25 mouse cellular contexts compared by ENCODE assay signal in genomic region chr17:86546529-86546928, GRCm38 (mm10). TPM values are rescaled to one million over a fixed set of nuclear protein-coding genes. Genes with fewer than 3 reads are reported as not detected.
DNase-seq lines count a peak whose midpoint lies in the region; ATAC-seq and TF ChIP-seq lines count a peak whose summit lies in the region.
"Had no signal": no experiment of that assay in that cellular context is flagged by ENCODE, and none has a peak within 500 bp of the region (broad histone marks: within the 10 kb centered on the region; RNA-seq: fewer than 3 reads in every experiment).

No protein-coding gene starts in this region.

- H3K27ac ChIP-seq in forebrain, embryonic 14.5 days (ENCODE audit: low read depth, low read length), result no peak overlapping the region
- H3K27ac ChIP-seq in forebrain, embryonic 12.5 days, result no peak overlapping the region
- H3K27ac ChIP-seq in kidney, postnatal 0 days, result no peak overlapping the region
- H3K27ac ChIP-seq: embryonic facial prominence, embryonic 12.5 days; left cerebral cortex, adult 2 months; midbrain, embryonic 12.5 days; neural tube, embryonic 13.5 days; stomach, postnatal 0 days had no signal

- no peak overlapping the region for H3K4me3 ChIP-seq in forebrain, embryonic 14.5 days (ENCODE audit: low read depth, low read length)
- H3K4me3 ChIP-seq in forebrain, embryonic 12.5 days (replicated peaks), result no peak overlapping the region
- H3K4me3 ChIP-seq in kidney, postnatal 0 days (replicated peaks; ENCODE audit: low read depth, low read length), result no peak overlapping the region
- H3K4me3 ChIP-seq: embryonic facial prominence, embryonic 12.5 days; erythroblast, embryonic 14.5 days; heart, embryonic 12.5 days; left cerebral cortex, adult 2 months; midbrain, embryonic 12.5 days; neural tube, embryonic 13.5 days had no signal

- peak; percentile 44 for DNase-seq in forebrain, embryonic 14.5 days (ENCODE audit: low spot score)
- peak; percentile 61 for DNase-seq in kidney, postnatal 0 days (ENCODE audit: low spot score)
- no peak for DNase-seq in kidney, postnatal 36 days
- DNase-seq in retina, postnatal 1 day, result peak; percentile 7
- DNase-seq in retina, embryonic 14.5 days (ENCODE audit: low spot score), result no peak
- no peak for DNase-seq in ovary, postnatal 14 days (ENCODE audit: low spot score)
- DNase-seq: adrenal gland, postnatal 25 days; heart, adult 11 months; heart, postnatal 36 days; kidney, adult 11 months; kidney, postnatal 14 days; layer of hippocampus, adult 9-11 months; lung, adult 18-20 months; right cerebral cortex, postnatal 4 days had no signal

- H3K4me1 ChIP-seq in forebrain, embryonic 14.5 days (ENCODE audit: control insufficient read depth, insufficient read depth, low read length), result peaks cover 3% of the 10 kb centered on the region; the same call in 1 of the 2 replicates
- H3K4me1 ChIP-seq in forebrain, embryonic 12.5 days, result no peaks in the 10 kb centered on the region
- no peaks in the 10 kb centered on the region for H3K4me1 ChIP-seq in kidney, postnatal 0 days (replicated peaks; ENCODE audit: insufficient read depth, low read length)
- H3K4me1 ChIP-seq: embryonic facial prominence, embryonic 12.5 days; midbrain, embryonic 12.5 days had no signal

- peak; percentile 37; the same call in 1 of the 2 replicates for ATAC-seq in forebrain, embryonic 14.5 days
- ATAC-seq in forebrain, embryonic 12.5 days (ENCODE audit: low FRiP score), result no peak
- ATAC-seq in kidney, postnatal 0 days (replicated peaks; ENCODE audit: low FRiP score, low read depth), result no peak

- H3K9me3 ChIP-seq in forebrain, embryonic 14.5 days (replicated peaks; ENCODE audit: control insufficient read depth, low read length), result no peaks in the 10 kb centered on the region
- H3K9me3 ChIP-seq in forebrain, embryonic 12.5 days, result no peaks in the 10 kb centered on the region
- no peaks in the 10 kb centered on the region for H3K9me3 ChIP-seq in kidney, postnatal 0 days (replicated peaks; ENCODE audit: low read length)
- H3K9me3 ChIP-seq: embryonic facial prominence, embryonic 12.5 days; heart, embryonic 12.5 days; midbrain, embryonic 12.5 days; neural tube, embryonic 13.5 days had no signal

- TF ChIP-seq CTCF in kidney, postnatal 0 days (IDR thresholded peaks at IDR 0.05; ENCODE audit: low read depth), result no peak

- H3K9ac ChIP-seq in forebrain, embryonic 14.5 days (ENCODE audit: low read length), result no peak overlapping the region
- H3K9ac ChIP-seq in forebrain, embryonic 12.5 days, result no peak overlapping the region
- H3K9ac ChIP-seq in kidney, postnatal 0 days (ENCODE audit: low read depth, low read length), result no peak overlapping the region
- H3K9ac ChIP-seq: embryonic facial prominence, embryonic 12.5 days; heart, embryonic 12.5 days; midbrain, embryonic 12.5 days; neural tube, embryonic 13.5 days had no signal

- WGBS in forebrain, embryonic 14.5 days, result 21% methylated on average over 7 of the region's 7 CpGs
- WGBS in forebrain, embryonic 12.5 days, result 63% methylated on average over 7 of the region's 7 CpGs
- 39% methylated on average over 7 of the region's 7 CpGs for WGBS in kidney, postnatal 0 days

- no peaks in the 10 kb centered on the region for H3K27me3 ChIP-seq in forebrain, embryonic 14.5 days (replicated peaks; ENCODE audit: control insufficient read depth, insufficient read depth, low read length)
- H3K27me3 ChIP-seq in forebrain, embryonic 12.5 days, result no peaks in the 10 kb centered on the region
- no peaks in the 10 kb centered on the region for H3K27me3 ChIP-seq in kidney, postnatal 0 days (ENCODE audit: insufficient read depth, low read length)
- H3K27me3 ChIP-seq: CH12.LX; embryonic facial prominence, embryonic 12.5 days; heart, embryonic 12.5 days; midbrain, embryonic 12.5 days; neural tube, embryonic 13.5 days had no signal

- H3K4me2 ChIP-seq in forebrain, embryonic 14.5 days (ENCODE audit: low read length), result no peak overlapping the region
- H3K4me2 ChIP-seq in forebrain, embryonic 12.5 days, result no peak overlapping the region
- H3K4me2 ChIP-seq in kidney, postnatal 0 days (ENCODE audit: low read length), result no peak overlapping the region
- H3K4me2 ChIP-seq: embryonic facial prominence, embryonic 12.5 days; heart, embryonic 12.5 days; liver, embryonic 11.5 days; midbrain, embryonic 12.5 days; neural tube, embryonic 13.5 days had no signal

- H3K36me3 ChIP-seq in forebrain, embryonic 14.5 days (ENCODE audit: control insufficient read depth, insufficient read depth, low read length), result no peaks in the 10 kb centered on the region
- H3K36me3 ChIP-seq in forebrain, embryonic 12.5 days (replicated peaks), result no peaks in the 10 kb centered on the region
- H3K36me3 ChIP-seq in kidney, postnatal 0 days (ENCODE audit: insufficient read depth, low read length), result no peaks in the 10 kb centered on the region
- H3K36me3 ChIP-seq: embryonic facial prominence, embryonic 12.5 days; midbrain, embryonic 12.5 days; neural tube, embryonic 13.5 days had no signal

RNA-seq across cellular contexts. Expression of gene Gm10309, which starts 41.5 kb away (rescaled TPM):
- polyA plus RNA-seq in forebrain, embryonic 14.5 days (2014; fragmentation: Nextera tagmentation; extraction: Ambion mirVana), result 0.10 TPM in 1 of 2 replicates, not detected in the other
- 0.28 and 0.40 TPM in 2 replicates for polyA plus RNA-seq in forebrain, embryonic 12.5 days (2016; fragmentation: Nextera tagmentation; extraction: Ambion mirVana)
- polyA plus RNA-seq in kidney, postnatal 0 days (2015; fragmentation: Nextera tagmentation; extraction: Ambion mirVana), result 0.09 and 0.18 TPM in 2 replicates
- polyA plus RNA-seq: cortical plate, adult 2 months had no signal

Comparison
In these comparisons a context has a peak if more than half of its experiments do, and no peak if none do; other contexts are left out.
1. DNase-seq: peak in forebrain, embryonic 14.5 days (single experiment), kidney, postnatal 0 days (single experiment) and retina, postnatal 1 day (single experiment); none in kidney, postnatal 36 days (0 of 2), retina, embryonic 14.5 days (single experiment) and ovary, postnatal 14 days (single experiment).